Mouse (Mus musculus) ES-E14 (cell line): ENCODE results near the gene Ankrd17. TPM values are rescaled to one million over a fixed set of nuclear protein-coding genes. Genes with fewer than 3 reads are reported as not detected.

ENCODE experiments used
- DNase-seq: peaks from one replicate; pipeline ENCODE4 v3.0.0-alpha.2; 2013; ENCODE audit warnings: low read depth, low spot score
- H3K27ac ChIP-seq: 2 replicates; pipeline ENCODE4 v1.5.1; 2012; ENCODE audit warnings: low read depth, mild to moderate bottlenecking, low read length, moderate library complexity, mixed read lengths; ENCODE audit not compliant: poor library complexity, insufficient read depth, severe bottlenecking
- H3K36me3 ChIP-seq: 2 replicates; pipeline ENCODE4 v1.6.1; 2012; ENCODE audit warnings: mild to moderate bottlenecking, low read length, moderate library complexity, mixed read lengths; ENCODE audit not compliant: control insufficient read depth, poor library complexity, insufficient read depth, severe bottlenecking
- H3K4me1 ChIP-seq, 2 experiments: fragments of 150-350 bp in 1 of 2; sonication (generic) in 1 of 2; 2 replicates each; pipeline ENCODE4 v1.6.1; 2012; ENCODE audit warnings: low read length in 2 of 2, mild to moderate bottlenecking in 1 of 2, mixed read lengths in 1 of 2; ENCODE audit not compliant: control insufficient read depth in 2 of 2, insufficient read depth in 2 of 2, poor library complexity in 1 of 2
- H3K4me3 ChIP-seq, 2 experiments: fragments of 150-350 bp in 1 of 2; sonication (generic) in 1 of 2; 2 replicates each; pipeline ENCODE4 v1.5.1; 2012; ENCODE audit warnings: low read length in 2 of 2, low read depth in 1 of 2, mild to moderate bottlenecking in 1 of 2, mixed read lengths in 1 of 2; ENCODE audit not compliant: insufficient read depth in 1 of 2, poor library complexity in 1 of 2, severe bottlenecking in 1 of 2
- H3K9ac ChIP-seq: 2 replicates; pipeline ENCODE4 v1.6.1; 2012; ENCODE audit warnings: low read depth, mild to moderate bottlenecking, low read length, mixed read lengths; ENCODE audit not compliant: poor library complexity, insufficient read depth, severe bottlenecking
- H3K9me3 ChIP-seq: fragments of 150-350 bp; sonication (generic); 2 replicates; pipeline ENCODE4 v1.6.1; 2012; ENCODE audit warnings: low read depth, mild to moderate bottlenecking, low read length; ENCODE audit not compliant: control insufficient read depth, insufficient read depth
- CHD2 ChIP-seq: IDR thresholded peaks from 2 replicates; pipeline ENCODE4 v1.6.1; 2014; ENCODE audit warnings: mild to moderate bottlenecking, low read depth, low read length, inconsistent platforms
- HCFC1 ChIP-seq: IDR thresholded peaks from 2 replicates; pipeline ENCODE4 v1.6.1; 2012; ENCODE audit warnings: low read length, inconsistent platforms, borderline replicate concordance; ENCODE audit not compliant: insufficient read depth
- MAFK ChIP-seq: IDR thresholded peaks from 2 replicates; pipeline ENCODE4 v1.6.1; 2014; ENCODE audit warnings: mild to moderate bottlenecking, low read depth, low read length, inconsistent platforms; ENCODE audit not compliant: insufficient read depth
- ZC3H11A ChIP-seq: IDR thresholded peaks from 2 replicates; pipeline ENCODE4 v1.6.1; 2012; ENCODE audit warnings: low read depth, mild to moderate bottlenecking, inconsistent platforms, low read length, borderline replicate concordance
- ZNF384 ChIP-seq: IDR thresholded peaks from 2 replicates; pipeline ENCODE4 v1.6.1; 2012; ENCODE audit warnings: low read depth, low read length, inconsistent platforms
- in situ Hi-C, 2 experiments: fragments of 600-800 bp; cut with MboI; formaldehyde crosslinking; loops; one replicate each; pipeline ENCODE4 v1.15.1; 2025; ENCODE audit warnings: low sequenced_read_pairs in 2 of 2, inconsistent platforms in 1 of 2; ENCODE audit not compliant: unreplicated experiment in 2 of 2
- total RNA-seq: library from RNA; depleted of rRNA; stranded (reverse); fragments of 300-350 nt; gene quantifications from 2 replicates; pipeline ENCODE4 v1.2.3, GENCODE M21; 2012

The Ankrd17 gene
- total RNA-seq, 1 experiment: 70.0 TPM

- in situ Hi-C loops: loop anchor here in 1 of 2 experiments (10.0 to 25.0 kb wide), 3 partner anchors 141 to 689 kb away; partner anchors contain the start of genes Ankrd17, Cxcl2 and Gm9958
- Histone ChIP-seq H3K36me3 (peaks cover 9% of the 10 kb centered on the region), H3K9ac (peak within 1 kb of the TSS; percentile 98), H3K4me3 (peak within 1 kb of the TSS; percentile 79 to 96), H3K4me1 (0 out of 4 replicates have a peak, but pooled peaks cover 0 to 2% of the 10 kb centered on the region in 2 experiments), H3K27ac (peak within 1 kb of the TSS; percentile 83), H3K9me3 (no peaks in the 10 kb centered on the region)
- DNase-seq: peak; percentile 97
- TF ChIP-seq ZNF384: peak; percentile 49
- TF ChIP-seq HCFC1: peak; percentile 75
- TF ChIP-seq CHD2: peak; percentile 37; the same call in 1 of the 2 replicates
- TF ChIP-seq ZC3H11A: 0 out of 2 replicates have a peak, but pooled peaks have one; percentile 14
- peak; percentile 72 for TF ChIP-seq MAFK
Observed at GRCm38 (mm10) chr5:90223534-90224381, 142.6 kb downstream of the Ankrd17 start, which contains the start of gene Cox18. Gene Cox18, minus strand, starts transcription at chr5:90224001.

- no peak for DNase-seq
- Histone ChIP-seq H3K9me3 (no peaks in the 10 kb centered on the region), H3K4me1 (0 out of 4 replicates have a peak, but pooled peaks cover 0 to 2% of the 10 kb centered on the region in 2 experiments), H3K4me3 (peak overlapping the region; percentile 75 to 96), H3K36me3 (peaks cover 9% of the 10 kb centered on the region), H3K27ac (no peak overlapping the region; the same call in 1 of the 2 replicates), H3K9ac (peak overlapping the region; percentile 98)
- no peak for TF ChIP-seq ZC3H11A
- TF ChIP-seq CHD2: no peak
- no peak for TF ChIP-seq HCFC1
- TF ChIP-seq ZNF384: no peak
- TF ChIP-seq MAFK: no peak
- in situ Hi-C loops: loop anchor here in 1 of 2 experiments (10.0 to 25.0 kb wide), 3 partner anchors 142 to 689 kb away; partner anchors contain the start of genes Ankrd17, Cxcl2 and Gm9958
Observed at GRCm38 (mm10) chr5:90222937-90223336, 143.4 kb downstream of the Ankrd17 start.

GRCm38 (mm10) chr5:90217791-90218190, 148.6 kb downstream of the Ankrd17 start:
- H3K9me3 ChIP-seq: no peaks in the 10 kb centered on the region
- H3K4me1 ChIP-seq: 0 out of 4 replicates have a peak, but pooled peaks cover 0 to 2% of the 10 kb centered on the region in 2 experiments
- no peak overlapping the region for H3K27ac ChIP-seq
- DNase-seq: no peak
- H3K9ac ChIP-seq: no peak overlapping the region
- H3K4me3 ChIP-seq: no peak overlapping the region
- H3K36me3 ChIP-seq: peaks cover 28% of the 10 kb centered on the region
- no peak for TF ChIP-seq CHD2
- no peak for TF ChIP-seq MAFK
- TF ChIP-seq ZC3H11A: no peak
- no peak for TF ChIP-seq HCFC1
- no peak for TF ChIP-seq ZNF384
- in situ Hi-C loops: loop anchor here in 1 of 2 experiments (25.0 kb wide), 2 partner anchors 370 to 695 kb away; partner anchors contain the start of gene Cxcl2

GRCm38 (mm10) chr5:90217226-90217625, 149.2 kb downstream of the Ankrd17 start:
- H3K36me3 ChIP-seq: peaks cover 28% of the 10 kb centered on the region
- in situ Hi-C loops: loop anchor here in 1 of 2 experiments (25.0 kb wide), 2 partner anchors 370 to 695 kb away; partner anchors contain the start of gene Cxcl2
- DNase-seq: no peak
- 0 out of 4 replicates have a peak, but pooled peaks cover 0 to 2% of the 10 kb centered on the region in 2 experiments for H3K4me1 ChIP-seq
- H3K9me3 ChIP-seq: no peaks in the 10 kb centered on the region
- no peak overlapping the region for H3K4me3 ChIP-seq
- no peak overlapping the region for H3K9ac ChIP-seq
- TF ChIP-seq HCFC1 (no peak), CHD2 (no peak), ZNF384 (no peak), ZC3H11A (no peak), MAFK (no peak)
- H3K27ac ChIP-seq: no peak overlapping the region
